Mouse (Mus musculus) cerebellum, adult 11-12 months (tissue): ENCODE data around the gene Ascl4.
A peak's percentile ranks its signal among the peaks of the same experiment; 100 is the strongest.

Experiments
- DNase-seq: peaks from one replicate; pipeline ENCODE4 v3.0.0; 2022

Gene Ascl4

DNA sequence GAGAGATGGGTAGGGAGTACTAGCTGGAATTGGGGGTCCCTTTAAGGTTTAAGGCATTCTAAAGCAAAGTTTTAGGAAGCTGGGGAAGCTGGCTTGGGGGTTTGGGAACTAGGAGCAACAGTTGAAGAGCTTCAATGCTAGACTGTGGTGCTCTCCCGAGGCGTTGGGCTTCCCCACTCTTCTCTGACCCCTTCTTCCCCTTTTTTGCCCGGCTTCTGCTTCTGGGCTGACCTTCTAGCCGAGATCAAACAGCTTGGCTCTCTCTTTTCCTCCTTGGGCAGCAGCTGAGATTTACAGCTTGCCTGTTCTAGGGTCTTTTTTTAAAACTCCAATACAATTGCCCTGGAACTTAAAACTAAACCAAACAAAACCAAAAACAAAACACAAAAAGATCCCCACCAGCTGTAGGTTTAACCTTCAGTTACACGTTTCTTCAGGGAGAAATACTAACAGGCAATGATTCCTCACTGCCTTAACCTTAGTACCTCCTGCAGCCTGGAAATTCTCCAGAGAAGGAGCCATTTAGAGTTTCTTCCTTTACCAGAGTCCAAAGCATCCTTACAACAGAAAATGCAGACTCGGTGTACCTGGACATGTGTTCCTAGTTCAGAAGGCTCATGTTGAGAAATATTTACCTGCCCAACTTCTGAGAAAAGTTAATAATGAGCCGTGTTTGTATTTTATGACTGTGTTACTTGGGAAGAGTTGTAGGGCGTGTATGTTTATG is 42.6 kb downstream of the Ascl4 start:
- DNase-seq: no peak

DNA sequence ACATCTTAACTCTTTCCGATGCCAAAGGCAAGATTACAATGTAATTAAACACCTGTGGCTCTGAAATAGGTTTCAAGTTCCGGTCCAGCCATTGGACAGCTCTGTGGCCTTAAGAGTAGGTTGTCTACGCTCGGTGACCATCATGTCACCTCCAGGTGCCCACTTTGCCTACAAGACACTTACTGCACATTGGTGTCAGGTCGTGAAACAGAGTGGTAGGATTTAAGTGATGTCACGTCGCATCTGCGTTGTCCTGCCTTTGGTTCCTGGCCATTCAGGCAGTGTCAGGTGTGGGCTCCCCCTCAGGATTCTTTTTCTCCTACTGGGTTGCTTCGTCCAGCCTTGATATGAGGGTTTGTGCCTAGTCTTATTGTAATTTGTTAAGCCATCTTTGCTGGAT is 44.3 kb downstream of the Ascl4 start:
- DNase-seq: no peak

DNA sequence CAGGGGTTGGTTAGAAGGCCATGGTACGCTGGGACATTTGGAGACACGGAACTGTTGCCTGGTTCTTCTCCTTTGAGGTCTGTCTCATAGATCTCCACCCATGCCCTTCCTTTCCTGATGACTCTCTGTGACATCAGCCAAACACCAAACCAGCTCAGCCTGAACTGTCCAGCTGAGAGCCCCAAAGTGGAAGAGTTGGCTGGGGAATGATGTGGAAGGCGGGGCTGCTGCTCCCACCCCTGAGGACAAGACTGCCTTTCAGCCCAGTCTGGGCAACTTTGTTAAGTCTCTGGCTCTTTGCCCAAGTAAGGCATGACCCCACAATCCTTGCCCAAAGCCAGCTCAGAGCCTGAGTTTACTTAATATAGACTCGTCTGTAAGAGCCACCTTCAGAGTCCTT is 45.4 kb downstream of the Ascl4 start:
- peak; percentile 22 for DNase-seq

DNA sequence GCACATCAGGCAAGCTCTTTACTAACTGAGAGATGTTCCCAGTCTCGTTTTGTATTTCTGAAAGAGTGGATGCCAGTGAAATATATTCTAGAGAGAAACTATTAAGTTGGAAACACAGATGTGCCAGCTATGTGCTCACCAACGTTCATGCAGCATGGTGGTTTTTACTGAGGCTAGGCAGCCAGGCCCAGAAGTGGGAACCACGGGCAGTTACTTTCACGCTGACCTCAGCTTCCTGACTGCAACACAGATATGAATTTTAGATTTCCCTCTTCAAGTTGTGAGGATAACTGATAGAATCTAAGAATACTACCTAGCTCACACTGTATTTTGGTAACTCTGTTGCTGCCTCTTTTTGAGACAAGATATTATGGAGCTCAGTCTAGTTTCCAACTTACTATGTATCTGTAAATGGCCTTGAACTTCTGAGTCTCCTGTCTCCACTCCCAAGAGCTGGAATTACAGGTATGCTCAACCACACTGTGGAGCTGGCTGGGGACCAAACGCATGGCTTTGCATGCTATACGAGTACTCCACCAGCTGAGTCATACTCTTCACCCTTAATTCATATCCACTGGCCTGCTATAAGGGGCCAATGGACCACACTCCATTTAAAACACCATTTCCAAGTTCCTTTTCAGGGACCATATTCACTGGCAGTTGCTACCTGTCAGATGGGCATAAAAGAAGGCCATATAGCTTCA is 62.1 kb downstream of the Ascl4 start:
- DNase-seq: no peak

DNA sequence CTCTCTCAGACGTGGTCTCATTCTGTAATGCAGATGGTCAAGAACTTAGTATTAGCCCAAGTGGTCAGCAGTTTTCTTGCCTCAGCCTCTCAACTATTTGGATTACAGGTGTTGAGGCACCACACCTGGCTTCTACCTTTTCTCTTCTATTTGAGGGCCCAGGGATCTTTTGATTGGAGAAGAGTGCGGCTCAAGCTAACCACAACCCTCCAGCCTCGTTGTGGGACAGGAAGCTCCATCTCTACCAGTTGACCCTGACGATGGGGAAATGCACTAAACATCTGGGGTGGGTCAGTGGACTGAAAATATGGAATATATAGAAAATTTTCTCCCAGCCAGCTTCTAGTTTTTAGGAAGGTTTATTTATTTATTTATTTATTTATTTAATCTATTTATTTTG is 64.9 kb downstream of the Ascl4 start:
- DNase-seq: no peak

DNA sequence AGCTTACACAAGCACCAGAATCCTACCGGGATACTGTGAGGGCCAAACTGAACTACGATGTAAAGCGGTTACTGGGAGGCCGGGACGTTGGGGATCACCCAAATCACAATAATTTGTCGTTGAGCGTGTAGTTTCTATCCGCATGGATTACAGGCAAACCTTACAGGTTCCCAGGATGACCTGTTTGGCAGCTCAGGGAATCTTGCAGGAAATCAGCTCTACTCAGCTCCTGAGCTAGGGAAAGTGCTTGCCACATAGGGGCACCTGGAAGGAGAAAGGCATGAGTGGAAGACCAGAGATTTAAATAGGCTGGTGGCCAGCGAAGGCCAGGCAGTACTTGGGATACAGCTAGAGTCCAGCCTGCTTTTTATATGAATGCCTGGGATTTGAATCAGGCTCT is 66.4 kb downstream of the Ascl4 start:
- no peak for DNase-seq

DNA sequence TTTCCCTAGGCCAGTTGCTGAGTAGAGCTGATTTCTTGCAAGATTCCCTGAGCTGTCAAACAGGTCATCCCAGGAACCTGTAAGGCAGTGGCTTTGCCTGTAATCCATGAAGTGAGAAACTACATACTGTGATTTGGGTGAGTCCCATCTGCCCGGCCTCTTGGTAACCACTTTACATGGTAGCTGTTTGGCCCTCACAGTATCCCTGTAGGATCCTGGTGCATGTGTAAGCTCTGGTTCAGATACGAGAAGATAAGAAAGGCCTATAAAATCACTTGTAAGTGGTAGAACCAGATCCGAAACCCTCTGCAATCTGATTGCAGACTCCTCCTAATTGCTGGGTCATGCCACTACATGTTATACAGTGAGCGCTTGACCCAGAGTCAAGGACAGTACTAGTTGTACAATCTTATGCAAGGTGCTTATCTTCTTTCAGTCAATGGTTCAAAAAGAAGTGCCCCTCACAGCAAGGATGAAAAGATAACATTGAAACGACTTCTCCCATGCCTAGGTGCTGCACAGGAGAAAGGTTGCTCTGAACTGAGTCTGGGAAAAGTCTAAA is 67.1 kb downstream of the Ascl4 start:
- DNase-seq: no peak
